Mouse (Mus musculus): ENCODE results near the gene Vwa3b.

- TF ChIP-seq POLR2A (IDR thresholded peaks at IDR 0.05; ENCODE audit: borderline replicate concordance, insufficient read depth, low read length) (no peak), CTCF (IDR thresholded peaks at IDR 0.05; ENCODE audit: borderline replicate concordance, insufficient read depth, low read depth, low read length) (no peak)
Observed at GRCm38 (mm10) chr1:37097382-37098093, 71.1 kb downstream of the Vwa3b start.
